Mouse (Mus musculus) CD8-positive naive resting alpha-beta T cell, adult 57 days (primary cell): ENCODE data around the gene Acyp1. TPM values are rescaled to one million over a fixed set of nuclear protein-coding genes. Genes with fewer than 3 reads are reported as not detected.

Experiments
- total RNA-seq: library from RNA; stranded (reverse); gene quantifications from one replicate; pipeline ENCODE4 v1.2.4, GENCODE M21; 2023

Acyp1 gene
- total RNA-seq: 19.3 TPM

GRCm38 (mm10) chr12:85287809-85288485, at the start of gene Acyp1:
Acyp1 (minus strand) TSS chr12:85288438.

GRCm38 (mm10) chr12:85288486-85289156, 383 bp upstream of the Acyp1 start, which contains the start of gene Zc2hc1c:
Zc2hc1c (plus strand) TSS chr12:85288591.

DNA sequence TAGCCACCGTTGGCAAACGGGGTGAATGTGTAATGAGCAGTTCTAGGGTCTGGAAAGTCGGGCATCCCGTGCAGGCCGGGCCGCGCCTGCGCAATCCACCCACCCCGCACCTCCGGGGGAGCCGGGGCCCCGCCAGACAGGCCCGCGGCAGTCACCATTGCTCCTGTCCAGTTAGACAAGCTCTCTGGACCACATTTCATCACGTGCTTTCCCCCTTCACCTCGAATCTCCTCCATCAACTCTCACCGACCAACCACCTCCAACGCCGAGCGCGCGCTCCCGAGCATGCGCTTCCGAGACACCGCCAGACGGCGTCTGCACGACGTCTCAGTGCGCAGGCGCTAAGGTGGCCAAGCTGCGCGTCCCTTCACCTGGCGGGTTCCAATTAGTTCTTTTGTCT, 17.9 kb downstream of the Acyp1 start, which contains the start of gene Mlh3:
TSS of gene Mlh3 (minus strand) at position 281 of the 400 bp plus-strand sequence.

Other genes starting within 250 kb of the Acyp1 start
- gene Prox2, start 177.7 kb downstream of the Acyp1 start, total RNA-seq: 4.2 TPM
- 183 TPM for gene Dlst, start 177.6 kb downstream of the Acyp1 start, total RNA-seq
- gene Rps6kl1, start 137.2 kb downstream of the Acyp1 start, total RNA-seq: 3.6 TPM
- gene Pgf, start 110.6 kb downstream of the Acyp1 start, total RNA-seq: not detected
- gene Eif2b2, start 69.0 kb downstream of the Acyp1 start, total RNA-seq: 100.0 TPM
- gene Mlh3, start 17.8 kb downstream of the Acyp1 start, total RNA-seq: 17.1 TPM
- not detected for gene Zc2hc1c, start 153 bp upstream of the Acyp1 start, total RNA-seq
- 60.3 TPM for gene Nek9, start 50.9 kb upstream of the Acyp1 start, total RNA-seq
- 156 TPM for gene Tmed10, start 86.4 kb upstream of the Acyp1 start, total RNA-seq
- gene Fos, start 185.5 kb upstream of the Acyp1 start, total RNA-seq: 2,400 TPM